Mouse (Mus musculus): Measurements from ENCODE around the gene Gm11568. TPM values are rescaled to one million over a fixed set of nuclear protein-coding genes. Genes with fewer than 3 reads are reported as not detected.
"Not testable (repeated sequence)": the region's sequence is repeated elsewhere in the genome, so short reads cannot be mapped to it uniquely, and the experiment has no call there.

The Gm11568 gene
- total RNA-seq (2015) (not detected in 2 replicates), total RNA-seq (2017) (not detected in 2 replicates)

GRCm38 (mm10) chr11:99857617-99858016, at the start of gene Gm11568:
Gene Gm11568 (plus strand): TSS chr11:99857917.
- ATAC-seq (replicated peaks; ENCODE audit: poor library complexity): no peak

DNA sequence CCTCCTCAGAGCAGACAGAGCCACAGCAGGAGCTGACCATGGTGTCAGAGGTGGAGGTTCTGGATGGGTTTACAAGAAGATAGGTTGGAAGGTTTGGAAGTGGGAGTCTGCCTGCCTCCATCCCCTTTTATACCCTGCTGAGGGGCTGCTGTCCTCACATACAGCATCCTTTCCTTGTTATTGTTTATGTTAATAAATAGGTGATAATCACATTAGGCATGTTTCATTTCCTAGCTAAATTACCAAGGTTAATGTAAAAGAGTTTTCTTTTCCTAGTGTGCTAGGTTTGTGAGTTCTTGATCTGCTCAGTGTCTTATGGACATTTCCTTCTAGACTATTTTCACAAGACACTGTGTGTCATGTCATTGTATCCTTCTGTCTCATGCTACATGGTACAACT, 47.9 kb upstream of the Gm11568 start, which contains the start of gene Krtap4-13:
Gene Krtap4-13, minus strand, starts transcription at position 101 of the 400 bp plus-strand sequence.
- ATAC-seq (replicated peaks; ENCODE audit: poor library complexity): not testable (repeated sequence)

GRCm38 (mm10) chr11:99815566-99815965, 42.2 kb upstream of the Gm11568 start, which contains the start of gene Gm11564:
Gene Gm11564 (minus strand): TSS chr11:99815666.
- not testable (repeated sequence) for ATAC-seq (replicated peaks; ENCODE audit: poor library complexity)

DNA sequence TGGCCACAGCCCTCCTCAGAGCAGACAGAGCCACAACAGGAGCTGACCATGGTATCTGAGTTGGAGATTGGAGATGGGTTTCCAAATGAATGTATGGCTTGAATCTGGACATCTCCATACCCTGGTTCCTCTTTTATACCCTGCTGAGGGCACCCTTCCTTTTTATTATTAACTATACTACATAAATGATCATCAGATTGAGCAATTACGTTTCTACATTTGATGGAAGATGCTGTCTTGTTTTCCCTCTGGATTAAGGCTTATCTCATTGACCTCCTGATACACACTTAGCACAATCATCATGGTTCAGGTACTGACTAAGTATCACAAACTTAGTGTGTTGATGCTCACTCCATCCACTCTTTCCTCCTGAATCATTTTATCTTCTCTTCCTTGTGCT, 19.8 kb upstream of the Gm11568 start, which contains the start of gene 2300003K06Rik:
Gene 2300003K06Rik, minus strand, starts transcription at position 101 of the 400 bp plus-strand sequence.
- ATAC-seq (replicated peaks; ENCODE audit: poor library complexity): no peak

DNA sequence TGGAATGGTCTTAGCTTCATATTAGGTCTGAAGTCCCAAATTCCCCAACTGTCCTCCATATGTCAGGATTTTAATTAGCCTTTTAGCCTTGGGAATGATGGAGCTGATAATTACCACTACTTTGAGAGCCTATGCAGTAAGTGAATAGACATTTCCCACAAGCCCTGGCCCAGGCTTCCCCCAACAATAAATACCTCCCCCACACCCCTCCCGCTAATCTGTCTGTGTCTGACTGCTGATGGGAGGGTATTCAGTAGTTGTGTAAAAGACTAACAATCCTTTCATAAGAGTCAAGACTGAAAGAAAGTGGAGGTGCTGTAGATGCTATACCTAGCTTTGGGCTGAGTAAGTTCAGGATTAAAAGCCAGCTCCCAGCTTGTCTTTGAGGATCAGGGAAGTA, 15.5 kb upstream of the Gm11568 start:
- ATAC-seq (replicated peaks; ENCODE audit: poor library complexity): no peak

DNA sequence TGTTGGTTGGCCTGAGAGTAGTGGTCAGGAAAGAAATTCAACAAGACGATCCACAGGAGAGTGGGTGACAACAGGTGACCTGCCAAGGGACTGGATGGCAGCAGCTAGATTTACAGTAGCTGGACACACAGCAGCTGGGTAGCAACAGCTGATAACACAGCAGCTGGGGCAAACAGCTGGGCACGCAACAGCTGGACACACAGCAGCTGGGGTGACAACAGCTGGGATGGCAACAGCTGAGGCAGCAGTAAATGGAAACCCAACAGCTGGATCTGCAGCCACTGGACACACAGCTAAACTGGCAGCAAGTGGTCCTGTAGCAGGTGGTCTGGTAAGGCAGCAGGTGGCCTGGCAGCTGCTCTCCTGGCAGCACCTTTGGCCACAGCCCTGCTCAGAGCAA, 11.0 kb upstream of the Gm11568 start:
- no peak for ATAC-seq (replicated peaks; ENCODE audit: poor library complexity)

DNA sequence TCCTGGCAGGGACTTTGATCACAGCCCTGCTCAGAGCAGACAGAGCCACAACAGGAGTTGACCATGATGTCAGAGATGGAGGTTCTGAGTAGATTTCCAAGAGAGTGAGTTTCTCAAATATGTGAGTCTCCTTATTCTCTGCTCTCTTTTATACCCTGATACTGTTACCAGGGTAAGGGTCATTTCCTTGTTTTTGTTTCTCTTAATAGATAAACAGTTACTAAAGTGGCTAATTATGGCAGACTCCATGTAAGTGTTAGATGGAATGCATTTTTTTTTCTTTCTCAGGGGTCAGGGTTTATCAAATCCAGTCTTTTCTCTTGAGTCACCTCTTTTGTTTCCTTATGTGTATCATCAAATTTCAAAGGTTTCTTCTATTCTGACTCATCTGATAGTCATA, 6.2 kb upstream of the Gm11568 start, which contains the start of gene Krtap4-16:
Gene Krtap4-16, minus strand, starts transcription at position 101 of the 400 bp plus-strand sequence.
- ATAC-seq (replicated peaks; ENCODE audit: poor library complexity): no peak

- no peak for ATAC-seq (replicated peaks; ENCODE audit: poor library complexity)
Observed at GRCm38 (mm10) chr11:99854121-99854520, 3.6 kb upstream of the Gm11568 start.

DNA sequence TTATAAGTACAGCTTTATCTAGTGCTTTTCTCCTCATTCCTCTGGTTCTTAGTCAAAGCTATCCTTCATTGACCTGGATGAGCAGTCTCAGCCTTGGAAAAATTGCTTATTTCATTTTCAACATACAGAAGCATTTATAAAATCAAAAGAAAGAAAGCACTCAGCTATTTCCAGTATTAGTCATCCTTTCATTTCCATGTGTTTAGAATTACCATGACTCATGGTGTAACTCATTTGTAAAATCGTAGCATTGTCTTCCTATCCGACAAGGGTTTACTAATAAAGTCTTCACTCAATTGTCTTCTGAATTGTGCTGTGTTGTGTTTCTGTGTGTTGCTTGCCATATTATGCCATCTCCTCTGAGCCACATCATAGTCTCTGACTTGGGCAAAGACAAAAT, 1.0 kb downstream of the Gm11568 start:
- no peak for ATAC-seq (replicated peaks; ENCODE audit: poor library complexity)

DNA sequence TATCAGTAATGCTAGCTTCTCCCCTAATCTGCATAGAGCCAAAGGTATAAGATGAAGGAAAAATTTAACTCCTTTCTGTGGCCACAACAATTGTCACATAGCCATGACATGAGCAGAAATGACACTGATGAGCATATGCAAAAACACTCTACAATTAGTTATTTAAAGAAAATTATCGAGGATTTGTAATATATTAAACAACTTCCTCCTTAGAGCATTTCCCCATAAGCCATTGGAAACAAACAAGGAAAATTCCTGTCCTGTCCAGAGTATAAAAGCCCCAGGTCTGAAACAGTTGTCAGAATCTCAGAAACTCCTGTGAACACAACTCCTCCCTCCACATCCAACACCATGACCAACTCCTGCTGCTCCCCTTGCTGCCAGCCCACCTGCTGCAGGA, 6.5 kb downstream of the Gm11568 start, which contains the start of gene Gm11559:
Gene Gm11559, plus strand, starts transcription at position 301 of the 400 bp plus-strand sequence.
- ATAC-seq (replicated peaks; ENCODE audit: poor library complexity): not testable (repeated sequence)

- not testable (repeated sequence) for ATAC-seq (replicated peaks; ENCODE audit: poor library complexity)
Observed at GRCm38 (mm10) chr11:99873089-99873488, 15.4 kb downstream of the Gm11568 start, which contains the start of gene Krtap9-1. Gene Krtap9-1 (plus strand): TSS chr11:99873389.

DNA sequence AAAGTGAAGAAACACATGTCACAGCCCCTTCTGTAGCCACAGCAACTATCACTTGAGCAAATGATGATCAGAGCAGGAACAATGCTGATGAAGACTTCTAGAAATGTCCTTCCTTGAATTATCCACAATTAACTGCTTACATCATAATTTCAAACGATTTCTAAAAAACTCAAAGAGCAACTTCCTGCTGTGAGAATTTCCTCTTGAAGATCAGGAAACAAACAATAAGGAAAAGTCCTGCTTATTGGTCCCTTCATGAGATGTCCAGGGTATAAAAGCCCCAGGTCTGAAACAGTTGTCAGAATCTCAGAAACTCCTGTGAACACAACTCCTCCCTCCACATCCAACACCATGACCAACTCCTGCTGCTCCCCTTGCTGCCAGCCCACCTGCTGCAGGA, 21.2 kb downstream of the Gm11568 start, which contains the start of gene Gm11567:
Gene Gm11567, plus strand, starts transcription at position 301 of the 400 bp plus-strand sequence.
- ATAC-seq (replicated peaks; ENCODE audit: poor library complexity): not testable (repeated sequence)

DNA sequence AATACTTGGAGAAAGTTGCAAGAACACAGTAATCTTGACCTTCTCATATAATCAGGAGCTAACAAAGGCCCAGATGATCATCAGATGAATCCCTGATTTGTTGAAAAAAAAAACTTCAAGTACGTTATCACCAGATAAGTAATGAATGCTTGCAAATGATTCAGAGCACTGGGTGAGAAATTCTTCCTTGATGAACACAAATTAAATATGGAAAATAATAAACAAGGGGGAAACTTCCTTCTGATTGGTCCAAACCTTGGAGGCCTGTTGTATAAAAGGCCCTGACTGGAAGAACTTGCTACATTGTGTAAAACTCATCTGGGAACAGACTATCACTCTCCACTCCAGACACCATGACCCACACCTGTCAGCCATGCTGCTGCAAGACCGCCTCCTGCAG, 49.9 kb downstream of the Gm11568 start, which contains the start of gene Krtap31-1:
Gene Krtap31-1, plus strand, starts transcription at position 301 of the 400 bp plus-strand sequence.
- no peak for ATAC-seq (replicated peaks; ENCODE audit: poor library complexity)

Other genes with a start within 250 kb of the Gm11568 start
Only the 30 nearest of the 38 such genes appear.
- gene Krtap4-7, start 213.8 kb upstream of the Gm11568 start, total RNA-seq (2015): not detected in 2 replicates
- not detected in 2 replicates for gene Krtap4-7, start 213.8 kb upstream of the Gm11568 start, total RNA-seq (2017)
- gene Gm11555, start 207.7 kb upstream of the Gm11568 start, total RNA-seq (2015): not detected in 2 replicates
- not detected in 2 replicates for gene Gm11555, start 207.7 kb upstream of the Gm11568 start, total RNA-seq (2017)
- gene Gm11563, start 199.0 kb upstream of the Gm11568 start, total RNA-seq (2015): not detected in 2 replicates
- not detected in 2 replicates for gene Gm11563, start 199.0 kb upstream of the Gm11568 start, total RNA-seq (2017)
- not detected in 2 replicates for gene Krtap4-6, start 192.0 kb upstream of the Gm11568 start, total RNA-seq (2015)
- gene Krtap4-6, start 192.0 kb upstream of the Gm11568 start, total RNA-seq (2017): not detected in 2 replicates
- not detected in 2 replicates for gene Gm14190, start 167.2 kb upstream of the Gm11568 start, total RNA-seq (2015)
- gene Gm14190, start 167.2 kb upstream of the Gm11568 start, total RNA-seq (2017): not detected in 2 replicates
- not detected in 2 replicates for gene Gm14180, start 123.6 kb upstream of the Gm11568 start, total RNA-seq (2015)
- gene Gm14180, start 123.6 kb upstream of the Gm11568 start, total RNA-seq (2017): not detected in 2 replicates
- not detected in 2 replicates for gene Gm11595, start 85.0 kb upstream of the Gm11568 start, total RNA-seq (2015)
- not detected in 2 replicates for gene Gm11595, start 85.0 kb upstream of the Gm11568 start, total RNA-seq (2017)
- gene Krtap4-8, start 77.2 kb upstream of the Gm11568 start, total RNA-seq (2015): not detected in 2 replicates
- not detected in 2 replicates for gene Krtap4-8, start 77.2 kb upstream of the Gm11568 start, total RNA-seq (2017)
- not detected in 2 replicates for gene Krtap4-9, start 72.7 kb upstream of the Gm11568 start, total RNA-seq (2015)
- not detected in 2 replicates for gene Krtap4-9, start 72.7 kb upstream of the Gm11568 start, total RNA-seq (2017)
- gene Gm11596, start 64.5 kb upstream of the Gm11568 start, total RNA-seq (2015): not detected in 2 replicates
- gene Gm11596, start 64.5 kb upstream of the Gm11568 start, total RNA-seq (2017): not detected in 2 replicates
- not detected in 2 replicates for gene Gm11569, start 59.0 kb upstream of the Gm11568 start, total RNA-seq (2015)
- gene Gm11569, start 59.0 kb upstream of the Gm11568 start, total RNA-seq (2017): not detected in 2 replicates
- gene Gm11554, start 53.5 kb upstream of the Gm11568 start, total RNA-seq (2015): not detected in 2 replicates
- not detected in 2 replicates for gene Gm11554, start 53.5 kb upstream of the Gm11568 start, total RNA-seq (2017)
- not detected in 2 replicates for gene Krtap4-13, start 48.0 kb upstream of the Gm11568 start, total RNA-seq (2015)
- not detected in 2 replicates for gene Krtap4-13, start 48.0 kb upstream of the Gm11568 start, total RNA-seq (2017)
- not detected in 2 replicates for gene Gm11564, start 42.3 kb upstream of the Gm11568 start, total RNA-seq (2015)
- not detected in 2 replicates for gene Gm11564, start 42.3 kb upstream of the Gm11568 start, total RNA-seq (2017)
- not detected in 2 replicates for gene 2300003K06Rik, start 19.9 kb upstream of the Gm11568 start, total RNA-seq (2015)
- gene 2300003K06Rik, start 19.9 kb upstream of the Gm11568 start, total RNA-seq (2017): not detected in 2 replicates
- gene Krtap4-16, start 6.3 kb upstream of the Gm11568 start, total RNA-seq (2015): not detected in 2 replicates
- not detected in 2 replicates for gene Krtap4-16, start 6.3 kb upstream of the Gm11568 start, total RNA-seq (2017)
- gene Gm11559, start 6.6 kb downstream of the Gm11568 start, total RNA-seq (2015): not detected in 2 replicates
- not detected in 2 replicates for gene Gm11559, start 6.6 kb downstream of the Gm11568 start, total RNA-seq (2017)
- gene Krtap9-1, start 15.5 kb downstream of the Gm11568 start, total RNA-seq (2015): not detected in 2 replicates
- not detected in 2 replicates for gene Krtap9-1, start 15.5 kb downstream of the Gm11568 start, total RNA-seq (2017)
- gene Gm11567, start 21.3 kb downstream of the Gm11568 start, total RNA-seq (2015): not detected in 2 replicates
- gene Gm11567, start 21.3 kb downstream of the Gm11568 start, total RNA-seq (2017): not detected in 2 replicates
- gene Krtap31-1, start 50.0 kb downstream of the Gm11568 start, total RNA-seq (2015): not detected in 2 replicates
- gene Krtap31-1, start 50.0 kb downstream of the Gm11568 start, total RNA-seq (2017): not detected in 2 replicates
- gene Gm11565, start 56.8 kb downstream of the Gm11568 start, total RNA-seq (2015): not detected in 2 replicates
- gene Gm11565, start 56.8 kb downstream of the Gm11568 start, total RNA-seq (2017): not detected in 2 replicates
- not detected in 2 replicates for gene Krtap31-2, start 78.4 kb downstream of the Gm11568 start, total RNA-seq (2015)
- not detected in 2 replicates for gene Krtap31-2, start 78.4 kb downstream of the Gm11568 start, total RNA-seq (2017)
- gene Krtap9-5, start 90.6 kb downstream of the Gm11568 start, total RNA-seq (2015): not detected in 2 replicates
- gene Krtap9-5, start 90.6 kb downstream of the Gm11568 start, total RNA-seq (2017): not detected in 2 replicates
- not detected in 2 replicates for gene Krtap29-1, start 121.1 kb downstream of the Gm11568 start, total RNA-seq (2015)
- not detected in 2 replicates for gene Krtap29-1, start 121.1 kb downstream of the Gm11568 start, total RNA-seq (2017)
- gene Krtap16-1, start 128.7 kb downstream of the Gm11568 start, total RNA-seq (2015): not detected in 2 replicates
- gene Krtap16-1, start 128.7 kb downstream of the Gm11568 start, total RNA-seq (2017): not detected in 2 replicates
- gene Krtap17-1, start 136.1 kb downstream of the Gm11568 start, total RNA-seq (2015): not detected in 2 replicates
- gene Krtap17-1, start 136.1 kb downstream of the Gm11568 start, total RNA-seq (2017): not detected in 2 replicates
- gene Krt33a, start 158.3 kb downstream of the Gm11568 start, total RNA-seq (2015): not detected in 2 replicates
- gene Krt33a, start 158.3 kb downstream of the Gm11568 start, total RNA-seq (2017): not detected in 2 replicates
- not detected in 2 replicates for gene Krt33b, start 172.0 kb downstream of the Gm11568 start, total RNA-seq (2015)
- not detected in 2 replicates for gene Krt33b, start 172.0 kb downstream of the Gm11568 start, total RNA-seq (2017)
- gene Krt34, start 183.6 kb downstream of the Gm11568 start, total RNA-seq (2015): not detected in 2 replicates
- not detected in 2 replicates for gene Krt34, start 183.6 kb downstream of the Gm11568 start, total RNA-seq (2017)
- not detected in 2 replicates for gene Krt31, start 192.6 kb downstream of the Gm11568 start, total RNA-seq (2015)
- not detected in 2 replicates for gene Krt31, start 192.6 kb downstream of the Gm11568 start, total RNA-seq (2017)

Measured in megakaryocyte progenitor cell, adult 5-6 weeks (primary cell).